Mouse (Mus musculus) limb, embryonic 14.5 days (tissue): Measurements from ENCODE around the gene Il1rl1. TPM values are rescaled to one million over a fixed set of nuclear protein-coding genes. Genes with fewer than 3 reads are reported as not detected.

Experiments
- ATAC-seq: fragments of 200-750 bp; cut with Nextera tagmentation; 2 replicates; pipeline ENCODE4 v1.8.0; 2017; ENCODE audit warnings: low read depth, moderate number of reproducible peaks, moderate TSS enrichment; ENCODE audit not compliant: low FRiP score
- DNase-seq: peaks from one replicate; pipeline ENCODE4 v3.0.0-alpha.2; 2015; ENCODE audit warnings: low spot score
- H3K27ac ChIP-seq: fragments of 300-500 bp; sonication (generic); replicated peaks from 2 replicates; pipeline ENCODE4 v1.5.1; 2014; ENCODE audit warnings: low read depth, mild to moderate bottlenecking, low read length, moderate library complexity, mixed read lengths
- H3K27me3 ChIP-seq: fragments of 300-500 bp; sonication (generic); 2 replicates; pipeline ENCODE4 v1.6.1; 2014; ENCODE audit warnings: low read length, mixed read lengths; ENCODE audit not compliant: control insufficient read depth, insufficient read depth
- H3K36me3 ChIP-seq: fragments of 300-500 bp; sonication (generic); 2 replicates; pipeline ENCODE4 v1.6.1; 2014; ENCODE audit warnings: mild to moderate bottlenecking, low read length, moderate library complexity, mixed read lengths; ENCODE audit not compliant: control insufficient read depth, insufficient read depth
- H3K4me1 ChIP-seq: fragments of 300-500 bp; sonication (generic); 2 replicates; pipeline ENCODE4 v1.6.1; 2014; ENCODE audit warnings: antibody characterized with exemption, low read length, mixed read lengths; ENCODE audit not compliant: control insufficient read depth, insufficient read depth
- H3K4me2 ChIP-seq: fragments of 300-500 bp; sonication (generic); replicated peaks from 2 replicates; pipeline ENCODE4 v1.6.1; 2014; ENCODE audit warnings: low read depth, mild to moderate bottlenecking, low read length, moderate library complexity; ENCODE audit not compliant: severe bottlenecking
- H3K4me3 ChIP-seq: fragments of 300-500 bp; sonication (generic); replicated peaks from 2 replicates; pipeline ENCODE4 v1.5.1; 2014; ENCODE audit warnings: low read length
- H3K9ac ChIP-seq: fragments of 300-500 bp; sonication (generic); 2 replicates; pipeline ENCODE4 v1.6.1; 2014; ENCODE audit warnings: mild to moderate bottlenecking, low read depth, low read length, moderate library complexity; ENCODE audit not compliant: severe bottlenecking
- H3K9me3 ChIP-seq: fragments of 300-500 bp; sonication (generic); 2 replicates; pipeline ENCODE4 v1.6.1; 2016; ENCODE audit warnings: low read length; ENCODE audit not compliant: control insufficient read depth
- POLR2A ChIP-seq: fragments of 200-500 bp; IDR thresholded peaks from 2 replicates; pipeline ENCODE4 v1.8.0; 2012; ENCODE audit warnings: inconsistent platforms, mild to moderate bottlenecking, moderate library complexity, borderline replicate concordance; ENCODE audit not compliant: insufficient read depth, insufficient read length; ENCODE audit errors: extremely low read depth
- WGBS: fragments of 180-500 bp; shearing (Covaris S2); extraction: QIAGEN DNeasy Blood & Tissue Kit; methylation state at CpG from one replicate; pipeline ENCODE4 v1.1.7; 2014; 5-methylcytosine and 5-hydroxymethylcytosine counted together
- polyA plus RNA-seq, 2 experiments: library from polyadenylated mRNA; depleted of rRNA in 1 of 2; stranded (reverse) in 1 of 2; unstranded in 1 of 2; fragments of >200 nt; fragmentation: Nextera tagmentation in 1 of 2; extraction: Ambion mirVana in 1 of 2; gene quantifications; 2 replicates each; pipeline versions ENCODE4 v1.2.1 to v1.2.3; 2012 to 2014

Gene Il1rl1
- polyA plus RNA-seq, 2 experiments: 3.5 to 5.2 TPM

DNA sequence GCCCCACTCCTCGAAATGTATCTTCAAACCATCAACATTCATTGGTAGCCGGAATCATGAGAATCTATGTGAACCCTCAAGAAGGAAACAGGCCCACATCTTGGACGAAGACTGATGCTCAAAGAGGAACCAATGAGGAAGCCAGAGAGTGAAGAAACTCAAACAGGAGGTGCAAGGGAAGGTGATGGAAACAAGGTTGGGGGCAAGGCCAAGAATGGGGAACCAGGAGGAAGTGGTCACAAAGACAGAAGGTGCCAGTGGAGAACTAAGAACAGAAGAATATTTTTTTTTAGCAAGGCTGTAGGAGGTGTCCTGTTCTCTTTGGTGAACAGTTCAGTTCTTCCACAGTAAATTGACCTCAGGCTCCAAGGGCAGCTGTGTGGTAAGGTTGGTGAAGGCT, 38.0 kb upstream of the Il1rl1 start:
- Histone ChIP-seq H3K36me3 (no peaks in the 10 kb centered on the region), H3K27ac (no peak overlapping the region), H3K9me3 (no peaks in the 10 kb centered on the region), H3K4me2 (no peak overlapping the region), H3K27me3 (no peaks in the 10 kb centered on the region), H3K9ac (no peak overlapping the region), H3K4me1 (no peaks in the 10 kb centered on the region), H3K4me3 (no peak overlapping the region)
- no peak for TF ChIP-seq POLR2A
- WGBS: 88% methylated on average over 3 of the region's 3 CpGs
- DNase-seq (no peak), ATAC-seq (no peak)

DNA sequence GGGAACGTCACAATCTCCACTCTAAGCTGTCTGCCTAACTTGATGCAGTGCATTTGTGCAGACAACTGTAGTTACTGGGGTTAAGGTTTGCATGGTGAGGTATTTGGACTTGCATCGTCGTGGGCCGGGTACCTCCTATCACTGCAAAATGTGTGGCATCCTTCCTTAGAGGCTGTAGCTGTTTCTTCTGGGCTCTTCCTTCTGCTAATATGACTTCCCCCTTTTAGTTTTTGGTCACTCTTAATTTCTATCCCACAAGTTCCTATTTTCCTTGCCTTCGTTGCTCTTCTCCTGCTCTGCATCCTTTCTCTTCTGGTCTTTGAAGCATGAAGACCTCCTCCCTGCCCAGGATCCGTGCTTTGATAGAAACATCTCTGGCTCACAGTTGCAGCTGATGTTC, 36.8 kb upstream of the Il1rl1 start:
- H3K4me1 ChIP-seq: no peaks in the 10 kb centered on the region
- no peak overlapping the region for H3K9ac ChIP-seq
- DNase-seq (no peak), ATAC-seq (no peak)
- no peaks in the 10 kb centered on the region for H3K27me3 ChIP-seq
- H3K36me3 ChIP-seq: no peaks in the 10 kb centered on the region
- H3K4me3 ChIP-seq: no peak overlapping the region
- TF ChIP-seq POLR2A: no peak
- no peaks in the 10 kb centered on the region for H3K9me3 ChIP-seq
- H3K27ac ChIP-seq: no peak overlapping the region
- no peak overlapping the region for H3K4me2 ChIP-seq
- 90% methylated on average over 6 of the region's 6 CpGs for WGBS

DNA sequence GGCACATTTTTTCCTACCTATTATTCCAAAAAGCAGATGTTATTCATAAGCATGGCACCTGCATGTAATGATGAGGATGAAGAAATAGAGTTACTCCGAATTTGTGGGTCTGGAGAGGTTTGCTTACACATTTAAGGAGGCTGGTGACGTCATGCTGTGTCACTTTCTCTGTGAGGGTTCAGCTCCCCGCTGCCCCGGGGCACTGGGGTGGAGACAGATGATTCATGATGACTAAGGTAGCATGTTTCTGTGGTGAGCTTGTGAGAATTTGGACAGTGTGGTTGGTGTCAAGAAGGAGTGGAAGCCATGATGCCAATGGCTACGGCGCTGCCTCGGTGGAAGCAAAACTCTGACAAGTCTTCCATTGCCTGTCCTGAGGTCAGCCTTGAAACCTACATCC, 36.2 kb upstream of the Il1rl1 start:
- Histone ChIP-seq H3K4me3 (no peak overlapping the region), H3K36me3 (no peaks in the 10 kb centered on the region)
- 75% methylated on average over 7 of the region's 7 CpGs for WGBS

DNA sequence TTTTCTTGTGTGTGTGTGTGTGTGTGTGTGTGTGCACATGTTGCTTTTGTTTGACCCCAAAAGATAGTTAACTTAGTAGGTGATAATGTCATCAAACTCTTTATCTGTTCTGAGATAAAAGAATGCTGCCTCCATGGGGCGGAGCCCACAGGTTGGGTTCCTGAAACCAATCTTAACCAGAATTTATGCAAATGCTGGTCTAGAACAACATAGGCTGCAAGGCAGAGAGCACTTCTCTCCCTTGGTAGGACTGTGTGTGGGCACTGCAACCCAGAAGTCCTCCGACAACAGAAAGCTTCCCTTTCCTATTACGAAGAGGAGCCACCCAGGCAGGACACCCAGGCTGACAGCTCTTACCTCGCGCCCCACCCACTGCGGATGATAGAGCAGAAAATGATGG, 29.7 kb upstream of the Il1rl1 start:
- TF ChIP-seq POLR2A: no peak
- Histone ChIP-seq H3K27ac (no peak overlapping the region), H3K36me3 (no peaks in the 10 kb centered on the region), H3K9ac (no peak overlapping the region), H3K4me1 (no peaks in the 10 kb centered on the region), H3K27me3 (no peaks in the 10 kb centered on the region), H3K4me2 (no peak overlapping the region), H3K9me3 (no peaks in the 10 kb centered on the region), H3K4me3 (no peak overlapping the region)
- DNase-seq (no peak), ATAC-seq (no peak)
- WGBS: 92% methylated on average over 6 of the region's 6 CpGs

More for the DNA sequence above, 36.2 kb upstream of the Il1rl1 start:
- no peak for TF ChIP-seq POLR2A
- H3K27ac ChIP-seq: no peak overlapping the region
- no peaks in the 10 kb centered on the region for H3K27me3 ChIP-seq
- no peaks in the 10 kb centered on the region for H3K4me1 ChIP-seq
- H3K9ac ChIP-seq: no peak overlapping the region
- no peak for ATAC-seq
- no peaks in the 10 kb centered on the region for H3K9me3 ChIP-seq
- H3K4me2 ChIP-seq: no peak overlapping the region
- no peak for DNase-seq

DNA sequence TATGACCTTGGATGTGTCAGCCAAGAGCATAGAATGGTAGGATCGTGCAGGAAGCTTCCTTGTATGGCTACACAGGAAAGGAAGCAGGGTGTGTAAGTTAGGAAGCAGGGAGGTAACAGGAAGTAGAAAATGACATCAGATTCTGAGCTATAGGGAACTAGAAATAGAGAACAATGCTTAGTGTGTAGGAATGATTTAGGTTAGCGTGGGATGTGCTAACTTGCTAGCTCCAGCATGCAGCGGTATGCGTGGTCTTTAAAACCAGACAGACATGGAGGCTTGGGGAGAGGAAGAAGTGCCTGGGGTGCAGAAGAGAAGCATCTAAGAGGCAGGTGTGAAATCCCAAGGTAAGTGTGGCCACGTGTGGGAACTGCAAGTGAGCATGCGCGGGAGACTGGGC, 24.7 kb upstream of the Il1rl1 start:
- Histone ChIP-seq H3K4me1 (no peaks in the 10 kb centered on the region), H3K36me3 (no peaks in the 10 kb centered on the region), H3K27ac (no peak overlapping the region), H3K9ac (no peak overlapping the region), H3K9me3 (no peaks in the 10 kb centered on the region), H3K4me3 (no peak overlapping the region), H3K4me2 (no peak overlapping the region), H3K27me3 (no peaks in the 10 kb centered on the region)
- ATAC-seq: no peak
- TF ChIP-seq POLR2A: no peak
- 82% methylated on average over 7 of the region's 7 CpGs for WGBS
- DNase-seq: no peak

DNA sequence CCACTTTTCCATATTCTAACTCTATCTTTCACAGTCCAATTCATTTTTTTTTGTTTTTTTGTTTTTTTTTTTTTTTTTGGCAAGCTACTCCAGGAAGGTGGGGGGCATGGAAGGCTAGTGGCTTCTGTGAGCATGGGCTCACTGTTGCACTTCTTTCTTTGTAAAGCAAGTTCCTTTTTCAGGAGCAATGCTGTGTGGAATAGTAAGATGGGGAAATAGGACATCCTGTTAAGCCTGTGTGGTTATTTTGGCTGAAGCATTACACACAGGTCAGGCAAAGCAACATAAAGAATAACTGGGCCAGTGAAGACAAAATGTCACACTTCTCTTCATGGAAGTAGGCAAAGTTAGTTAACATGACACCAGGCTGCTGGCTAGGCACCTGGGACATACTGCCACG, 19.5 kb upstream of the Il1rl1 start:
- DNase-seq (no peak), ATAC-seq (no peak)
- Histone ChIP-seq H3K9me3 (no peaks in the 10 kb centered on the region), H3K4me3 (no peak overlapping the region), H3K27me3 (no peaks in the 10 kb centered on the region), H3K4me2 (no peak overlapping the region), H3K9ac (no peak overlapping the region), H3K27ac (no peak overlapping the region), H3K36me3 (no peaks in the 10 kb centered on the region), H3K4me1 (no peaks in the 10 kb centered on the region)
- no peak for TF ChIP-seq POLR2A
- 60% methylated on average over 1 of the region's 1 CpGs for WGBS
